ENCODE assay signal across 8 mouse cellular contexts in genomic region chr7:126928384-126929037, GRCm38 (mm10). TPM values are rescaled to one million over a fixed set of nuclear protein-coding genes. Genes with fewer than 3 reads are reported as not detected.
DNase-seq lines count a peak whose midpoint lies in the region; ATAC-seq lines count a peak whose summit lies in the region.

Gene Kctd13 (plus strand): TSS chr7:126928879.

- WGBS in hindbrain, embryonic 14.5 days = 5% methylated on average over 44 of the region's 56 CpGs
- 2% methylated on average over 54 of the region's 56 CpGs for WGBS in macrophage (ENCODE audit: missing documents)

- no peaks in the 10 kb centered on the region for H3K9me3 ChIP-seq in hindbrain, embryonic 14.5 days (ENCODE audit: control insufficient read depth, low read length)

- DNase-seq in R1 (ENCODE audit: low read depth, low spot score) = peak; percentile 90
- DNase-seq in cerebellum, postnatal 14 days = peak; percentile 93 to 96
- DNase-seq in frontal cortex, postnatal 25 days (ENCODE audit: low spot score in 2 of 2) = peak; percentile 68 to 77
- peak; percentile 93 for DNase-seq in hindbrain, embryonic 14.5 days (ENCODE audit: low spot score)
- peak; percentile 90 to 95 for DNase-seq in left cerebral cortex, adult 18-20 months (ENCODE audit: low spot score in 2 of 2)
- peak; percentile 95 for DNase-seq in right cerebral cortex, adult 18-20 months
- DNase-seq in urinary bladder, postnatal 10 days (ENCODE audit: low spot score) = peak; percentile 62

- peaks cover 11% of the 10 kb centered on the region; the same call in 1 of the 2 replicates for H3K79me2 ChIP-seq in macrophage (ENCODE audit: inconsistent target)

- peak within 1 kb of the TSS; percentile 78 for H3K9ac ChIP-seq in hindbrain, embryonic 14.5 days

- H3K4me1 ChIP-seq in hindbrain, embryonic 14.5 days (replicated peaks; ENCODE audit: control insufficient read depth, insufficient read depth, low read length) = peaks cover 12% of the 10 kb centered on the region

- no peaks in the 10 kb centered on the region for H3K27me3 ChIP-seq in hindbrain, embryonic 14.5 days (ENCODE audit: control insufficient read depth, insufficient read depth, low read length)

- H3K4me2 ChIP-seq in hindbrain, embryonic 14.5 days (replicated peaks) = peak within 1 kb of the TSS; percentile 59

- peak within 1 kb of the TSS; percentile 78 for H3K27ac ChIP-seq in hindbrain, embryonic 14.5 days
- peak within 1 kb of the TSS; percentile 27 for H3K27ac ChIP-seq in macrophage

- peak within 1 kb of the TSS; percentile 84 for H3K4me3 ChIP-seq in hindbrain, embryonic 14.5 days (replicated peaks; ENCODE audit: low read length)
- peak within 1 kb of the TSS; percentile 68 for H3K4me3 ChIP-seq in macrophage (ENCODE audit: inconsistent target)

- peak; percentile 94 for ATAC-seq in hindbrain, embryonic 14.5 days (ENCODE audit: low FRiP score)

- peaks cover 29% of the 10 kb centered on the region for H3K36me3 ChIP-seq in hindbrain, embryonic 14.5 days (replicated peaks; ENCODE audit: control insufficient read depth, insufficient read depth)
- H3K36me3 ChIP-seq in macrophage (ENCODE audit: inconsistent target) = peaks cover 28% of the 10 kb centered on the region

RNA-seq across cellular contexts. Expression of gene Kctd13, which starts in this region (rescaled TPM):
- polyA plus RNA-seq in hindbrain, embryonic 14.5 days (2014; fragmentation: Nextera tagmentation; extraction: Ambion mirVana) = 102 and 104 TPM in 2 replicates
- total RNA-seq in left cerebral cortex, adult 18-20 months (2021) = 100 to 1,000 TPM; 136 to 158 TPM
- total RNA-seq in macrophage (2018; cell fraction: chromatin; rRNA removed) = 10 to 100 TPM in 22 of 26 experiments, 1 to 10 TPM in 4; 5.8 to 50.7 (median 25.5) TPM
- 10 to 100 TPM in 25 of 26 experiments, 1 to 10 TPM in 1; 9.5 to 22.4 (median 19.9) TPM for total RNA-seq in macrophage (2018; cell fraction: cytosol; rRNA removed)
- 10 to 100 TPM; 12.0 to 54.9 (median 24.4) TPM for total RNA-seq in macrophage (2018; cell fraction: nucleus; rRNA removed)
- 15.3 to 21.9 TPM (median 16.2 TPM) in 3 replicates for polyA plus RNA-seq in macrophage (2018)

Comparison
In these comparisons a context has a peak if more than half of its experiments do, and no peak if none do; other contexts are left out.
1. Peak in every context shown above with its lines: DNase-seq, ATAC-seq, H3K4me3 ChIP-seq and H3K27ac ChIP-seq.